In the genomic region with DNA sequence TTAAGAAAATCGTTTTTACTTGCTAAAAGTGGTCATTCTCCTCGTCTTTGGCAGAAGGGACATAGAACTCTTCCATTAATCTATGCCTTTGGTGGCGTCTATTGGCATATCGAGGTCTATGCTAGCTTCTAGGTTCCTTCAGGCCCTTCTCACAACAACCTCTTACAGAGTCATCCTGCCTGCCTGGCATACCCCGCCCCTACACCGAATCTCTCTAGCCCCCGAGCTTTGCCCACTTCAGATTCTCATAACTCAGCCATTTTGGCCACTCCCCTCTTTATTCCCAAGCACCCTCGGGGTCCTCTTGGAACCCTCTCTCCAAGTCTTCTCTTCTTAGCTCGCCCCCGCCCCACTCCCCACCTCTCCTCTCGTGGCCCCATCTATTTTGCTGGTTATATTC, we compare ENCODE assay signal across 8 mouse cellular contexts. TPM values are rescaled to one million over a fixed set of nuclear protein-coding genes. Genes with fewer than 3 reads are reported as not detected.
A peak's percentile ranks its signal among the peaks of the same experiment; 100 is the strongest.
DNase-seq lines count a peak whose midpoint lies in the region; ATAC-seq and TF ChIP-seq lines count a peak whose summit lies in the region.

No protein-coding gene starts in this region.

- TF ChIP-seq CTCF in kidney, adult 2 months (conservative IDR thresholded peaks at IDR 0.05; ENCODE audit: insufficient read depth, insufficient read length, low read depth, low read length), result no peak

- no peaks in the 10 kb centered on the region for H3K27me3 ChIP-seq in kidney, adult 2 months (replicated peaks; ENCODE audit: control insufficient read depth, insufficient read depth, low read length)
- peaks cover 4% of the 10 kb centered on the region; the same call in 1 of the 2 replicates for H3K27me3 ChIP-seq in hindbrain, embryonic 13.5 days
- H3K27me3 ChIP-seq in midbrain, embryonic 11.5 days (ENCODE audit: control insufficient read depth, insufficient read depth, low read length), result no peaks in the 10 kb centered on the region

- peak overlapping the region; percentile 76 for H3K4me3 ChIP-seq in kidney, adult 2 months (ENCODE audit: insufficient read depth, low read depth, low read length)
- H3K4me3 ChIP-seq in hindbrain, embryonic 13.5 days, result peak overlapping the region; percentile 63
- H3K4me3 ChIP-seq in midbrain, embryonic 11.5 days (ENCODE audit: low read depth, low read length), result peak overlapping the region; percentile 57

- no peak for TF ChIP-seq POLR2A in kidney, adult 2 months (IDR thresholded peaks at IDR 0.05; ENCODE audit: low read depth, low read length)

- H3K4me2 ChIP-seq in hindbrain, embryonic 13.5 days, result peak overlapping the region; percentile 78
- H3K4me2 ChIP-seq in midbrain, embryonic 11.5 days, result peak overlapping the region; percentile 78

- WGBS in kidney, adult 2 months, result 5% methylated on average over 11 of the region's 11 CpGs
- 4% methylated on average over 11 of the region's 11 CpGs for WGBS in hindbrain, embryonic 13.5 days
- 5% methylated on average over 11 of the region's 11 CpGs for WGBS in midbrain, embryonic 11.5 days

- H3K4me1 ChIP-seq in kidney, adult 2 months (ENCODE audit: control insufficient read depth, insufficient read depth, low read length), result peaks cover 2% of the 10 kb centered on the region
- H3K4me1 ChIP-seq in hindbrain, embryonic 13.5 days (replicated peaks), result peaks cover 14% of the 10 kb centered on the region
- H3K4me1 ChIP-seq in midbrain, embryonic 11.5 days (ENCODE audit: control insufficient read depth, insufficient read depth, low read length), result peaks cover 6% of the 10 kb centered on the region; the same call in 1 of the 2 replicates

- no peaks in the 10 kb centered on the region for H3K9me3 ChIP-seq in hindbrain, embryonic 13.5 days
- H3K9me3 ChIP-seq in midbrain, embryonic 11.5 days (ENCODE audit: control insufficient read depth, low read length), result no peaks in the 10 kb centered on the region

- DNase-seq in kidney, adult 2 months, result no peak
- no peak for DNase-seq in kidney, postnatal 36 days
- DNase-seq in cerebellum, adult 9-11 months, result peak; percentile 42
- no peak for DNase-seq in midbrain, embryonic 11.5 days (ENCODE audit: low spot score, missing footprints)
- DNase-seq in gastrocnemius, postnatal 10 days, result no peak
- no peak for DNase-seq in gastrocnemius, adult 8-10 months (ENCODE audit: low spot score in 2 of 2)

- H3K9ac ChIP-seq in hindbrain, embryonic 13.5 days, result peak overlapping the region; percentile 74
- H3K9ac ChIP-seq in midbrain, embryonic 11.5 days (ENCODE audit: low read length), result peak overlapping the region; percentile 54

- peak; percentile 29 for ATAC-seq in CD4-positive, CD25-positive, alpha-beta regulatory T cell, adult 4 months
- ATAC-seq in hindbrain, embryonic 13.5 days (ENCODE audit: low FRiP score), result peak; percentile 74
- peak; percentile 45 for ATAC-seq in midbrain, embryonic 11.5 days (ENCODE audit: low FRiP score)

- H3K27ac ChIP-seq in kidney, adult 2 months (ENCODE audit: insufficient read depth, low read depth, low read length), result no peak overlapping the region
- peak overlapping the region; percentile 84 for H3K27ac ChIP-seq in hindbrain, embryonic 13.5 days
- no peak overlapping the region for H3K27ac ChIP-seq in midbrain, embryonic 11.5 days (ENCODE audit: low read depth, low read length)

- H3K36me3 ChIP-seq in kidney, adult 2 months (ENCODE audit: control insufficient read depth, insufficient read depth, low read length), result no peaks in the 10 kb centered on the region
- H3K36me3 ChIP-seq in hindbrain, embryonic 13.5 days, result peaks cover 14% of the 10 kb centered on the region
- peaks cover 5% of the 10 kb centered on the region for H3K36me3 ChIP-seq in midbrain, embryonic 11.5 days (ENCODE audit: control insufficient read depth, insufficient read depth, low read length)

RNA-seq across cellular contexts. Expression of gene Haus5, which starts 0.5 kb away (rescaled TPM):
- polyA plus RNA-seq in kidney, adult 2 months (2012; rRNA removed), result 8.9 and 9.1 TPM in 2 replicates
- 10 to 100 TPM; 21.3 to 44.0 TPM for polyA plus RNA-seq in CD4-positive, CD25-positive, alpha-beta regulatory T cell, adult 4 months (2017; shearing (Covaris generic))
- 23.2 and 27.1 TPM in 2 replicates for polyA plus RNA-seq in hindbrain, embryonic 13.5 days (2015; fragmentation: Nextera tagmentation; extraction: Ambion mirVana)
- 51.0 and 52.4 TPM in 2 replicates for polyA plus RNA-seq in midbrain, embryonic 11.5 days (2014; fragmentation: Nextera tagmentation; extraction: Ambion mirVana)
- 1 to 10 TPM; 3.7 to 5.7 TPM for total RNA-seq in gastrocnemius, postnatal 10 days (2021)
- total RNA-seq in gastrocnemius, adult 8-10 months (2022), result 1 to 10 TPM; 2.0 to 4.3 (median 4.0) TPM

RNA-seq across cellular contexts. Expression of gene Pmis2, which starts 6.1 kb away (rescaled TPM):
- not detected in 2 replicates for polyA plus RNA-seq in kidney, adult 2 months (2012; rRNA removed)
- polyA plus RNA-seq in CD4-positive, CD25-positive, alpha-beta regulatory T cell, adult 4 months (2017; shearing (Covaris generic)), result not detected
- polyA plus RNA-seq in hindbrain, embryonic 13.5 days (2015; fragmentation: Nextera tagmentation; extraction: Ambion mirVana), result not detected in 2 replicates
- polyA plus RNA-seq in midbrain, embryonic 11.5 days (2014; fragmentation: Nextera tagmentation; extraction: Ambion mirVana), result not detected in 2 replicates
- 1 to 10 TPM; 1.3 to 1.5 TPM for total RNA-seq in gastrocnemius, postnatal 10 days (2021)
- 1 to 10 TPM; 1.9 to 3.4 (median 2.9) TPM for total RNA-seq in gastrocnemius, adult 8-10 months (2022)

RNA-seq across cellular contexts. Expression of gene Rbm42, which starts 15.2 kb away (rescaled TPM):
- polyA plus RNA-seq in kidney, adult 2 months (2012; rRNA removed), result 46.0 and 51.4 TPM in 2 replicates
- 10 to 100 TPM; 14.4 to 25.1 TPM for polyA plus RNA-seq in CD4-positive, CD25-positive, alpha-beta regulatory T cell, adult 4 months (2017; shearing (Covaris generic))
- polyA plus RNA-seq in hindbrain, embryonic 13.5 days (2015; fragmentation: Nextera tagmentation; extraction: Ambion mirVana), result 137 and 140 TPM in 2 replicates
- polyA plus RNA-seq in midbrain, embryonic 11.5 days (2014; fragmentation: Nextera tagmentation; extraction: Ambion mirVana), result 112 and 138 TPM in 2 replicates
- 10 to 100 TPM; 42.4 to 44.4 TPM for total RNA-seq in gastrocnemius, postnatal 10 days (2021)
- total RNA-seq in gastrocnemius, adult 8-10 months (2022), result 10 to 100 TPM; 35.6 to 41.1 (median 38.5) TPM

RNA-seq across cellular contexts. Expression of gene Etv2, which starts 29.7 kb away (rescaled TPM):
- not detected in 2 replicates for polyA plus RNA-seq in kidney, adult 2 months (2012; rRNA removed)
- polyA plus RNA-seq in CD4-positive, CD25-positive, alpha-beta regulatory T cell, adult 4 months (2017; shearing (Covaris generic)), result not detected
- polyA plus RNA-seq in hindbrain, embryonic 13.5 days (2015; fragmentation: Nextera tagmentation; extraction: Ambion mirVana), result not detected in 2 replicates
- not detected in 2 replicates for polyA plus RNA-seq in midbrain, embryonic 11.5 days (2014; fragmentation: Nextera tagmentation; extraction: Ambion mirVana)
- not detected for total RNA-seq in gastrocnemius, postnatal 10 days (2021)
- not detected for total RNA-seq in gastrocnemius, adult 8-10 months (2022)

RNA-seq across cellular contexts. Expression of gene 2200002J24Rik, which starts 33.4 kb away (rescaled TPM):
- 0.96 and 1.4 TPM in 2 replicates for polyA plus RNA-seq in kidney, adult 2 months (2012; rRNA removed)
- not detected for polyA plus RNA-seq in CD4-positive, CD25-positive, alpha-beta regulatory T cell, adult 4 months (2017; shearing (Covaris generic))
- polyA plus RNA-seq in hindbrain, embryonic 13.5 days (2015; fragmentation: Nextera tagmentation; extraction: Ambion mirVana), result not detected in 2 replicates
- polyA plus RNA-seq in midbrain, embryonic 11.5 days (2014; fragmentation: Nextera tagmentation; extraction: Ambion mirVana), result not detected in 2 replicates
- total RNA-seq in gastrocnemius, postnatal 10 days (2021), result not detected
- total RNA-seq in gastrocnemius, adult 8-10 months (2022), result not detected
